Mouse (Mus musculus): ENCODE data around the gene Trim27.

- TF ChIP-seq GATA1 (IDR thresholded peaks at IDR 0.05; ENCODE audit: borderline replicate concordance, low read length) (no peak), FLI1 (IDR thresholded peaks at IDR 0.05; ENCODE audit: low read length) (no peak)
Measured at GRCm38 (mm10) chr13:21169657-21170430, 9.4 kb upstream of the Trim27 start.

Data from megakaryocyte, embryonic 14.5 days (primary cell).